Mouse (Mus musculus) hindbrain, embryonic 16.5 days (tissue): Measurements from ENCODE around the gene Gm3532. TPM values are rescaled to one million over a fixed set of nuclear protein-coding genes. Genes with fewer than 3 reads are reported as not detected.
"Not testable (repeated sequence)": the region's sequence is repeated elsewhere in the genome, so short reads cannot be mapped to it uniquely, and the experiment has no call there.

ENCODE experiments used
- ATAC-seq: fragments of 200-750 bp; cut with Nextera tagmentation; 2 replicates; pipeline ENCODE4 v1.8.0; 2017; ENCODE audit warnings: moderate TSS enrichment, moderate library complexity
- H3K27ac ChIP-seq: fragments of 300-500 bp; sonication (generic); 2 replicates; pipeline ENCODE4 v1.5.1; 2014; ENCODE audit warnings: low read depth, mild to moderate bottlenecking, control low read depth, low read length, moderate library complexity
- H3K27me3 ChIP-seq: fragments of 300-500 bp; sonication (generic); replicated peaks from 2 replicates; pipeline ENCODE4 v1.6.1; 2014; ENCODE audit warnings: low read length; ENCODE audit not compliant: control insufficient read depth, insufficient read depth
- H3K36me3 ChIP-seq: fragments of 300-500 bp; sonication (generic); 2 replicates; pipeline ENCODE4 v1.6.1; 2014; ENCODE audit warnings: mild to moderate bottlenecking, low read length, moderate library complexity, mixed read lengths; ENCODE audit not compliant: control insufficient read depth, insufficient read depth
- H3K4me1 ChIP-seq: fragments of 300-500 bp; sonication (generic); 2 replicates; pipeline ENCODE4 v1.6.1; 2014; ENCODE audit warnings: low read depth, low read length; ENCODE audit not compliant: control insufficient read depth, insufficient read depth
- H3K4me2 ChIP-seq: fragments of 300-500 bp; sonication (generic); 2 replicates; pipeline ENCODE4 v1.6.1; 2014; ENCODE audit warnings: mild to moderate bottlenecking, low read length, control low read depth, moderate library complexity
- H3K4me3 ChIP-seq: fragments of 300-500 bp; sonication (generic); 2 replicates; pipeline ENCODE4 v1.5.1; 2014; ENCODE audit warnings: mild to moderate bottlenecking, low read length, control low read depth, moderate library complexity
- H3K9ac ChIP-seq: fragments of 300-500 bp; sonication (generic); 2 replicates; pipeline ENCODE4 v1.6.1; 2014; ENCODE audit warnings: low read depth, mild to moderate bottlenecking, control low read depth, low read length, moderate library complexity
- H3K9me3 ChIP-seq: fragments of 300-500 bp; sonication (generic); 2 replicates; pipeline ENCODE4 v1.6.1; 2014; ENCODE audit warnings: mild to moderate bottlenecking, low read length, moderate library complexity; ENCODE audit not compliant: control insufficient read depth
- WGBS: fragments of 180-500 bp; shearing (Covaris S2); extraction: QIAGEN DNeasy Blood & Tissue Kit; methylation state at CpG from one replicate; pipeline ENCODE4 v1.1.7; 2014; 5-methylcytosine and 5-hydroxymethylcytosine counted together
- polyA plus RNA-seq: library from polyadenylated mRNA; unstranded; fragments of >200 nt; fragmentation: Nextera tagmentation; extraction: Ambion mirVana; gene quantifications from 2 replicates; pipeline ENCODE4 v1.2.1, GENCODE M21; 2015

The Gm3532 gene
- 0.14 TPM in 1 of 2 replicates, not detected in the other for polyA plus RNA-seq

DNA sequence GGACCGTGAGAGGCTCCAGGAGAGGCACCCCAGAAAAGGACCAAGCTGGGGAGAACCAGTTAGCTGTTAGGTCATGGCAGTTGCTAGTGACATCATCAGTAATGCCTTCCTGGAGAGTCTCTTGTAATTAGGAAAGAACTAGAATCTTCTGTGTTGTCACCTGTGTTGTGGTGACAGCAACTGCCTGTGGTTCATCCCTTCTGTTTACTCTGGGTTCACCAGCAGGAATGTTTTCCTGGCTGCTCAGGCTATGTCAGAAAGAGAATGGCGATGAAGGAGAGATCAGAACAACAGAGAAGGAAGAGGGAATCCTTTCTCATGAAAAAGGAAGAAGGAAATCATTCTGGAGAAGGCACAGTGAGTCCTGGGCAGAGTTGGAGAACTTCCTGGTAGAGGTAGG is at the start of gene Gm3532:
Gene Gm3532, plus strand, starts transcription at position 301 of the 400 bp plus-strand sequence.
- not testable (repeated sequence) for H3K27me3 ChIP-seq, H3K4me2 ChIP-seq, H3K9me3 ChIP-seq, H3K27ac ChIP-seq, H3K9ac ChIP-seq, H3K4me3 ChIP-seq, ATAC-seq, H3K4me1 ChIP-seq, H3K36me3 ChIP-seq
- WGBS, result no CpG with 5 or more reads among the region's 2 CpGs

DNA sequence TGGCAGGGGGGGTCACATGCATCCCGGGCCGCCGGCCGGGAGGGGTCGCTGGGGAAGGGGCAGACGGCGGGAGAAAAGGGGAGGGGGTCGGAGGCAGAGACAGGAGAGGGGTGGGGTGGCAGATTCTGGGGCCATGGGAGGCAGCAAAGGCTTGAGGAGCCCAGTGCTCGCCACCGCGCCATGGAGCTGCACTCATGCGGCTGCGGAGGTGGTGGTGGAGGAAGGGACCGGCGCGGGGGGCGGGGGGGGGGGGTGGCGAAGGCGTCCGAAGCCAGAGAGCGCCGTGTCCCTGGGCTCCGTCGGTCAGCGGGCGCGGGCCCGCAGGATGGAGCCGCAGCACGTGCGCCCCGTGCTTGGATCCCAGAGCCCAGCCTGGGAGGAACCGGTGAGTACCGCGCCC is 36.9 kb upstream of the Gm3532 start, which contains the start of gene Gm3488:
Gene Gm3488, plus strand, starts transcription at position 301 of the 400 bp plus-strand sequence.
- no CpG with 5 or more reads among the region's 35 CpGs for WGBS
- not testable (repeated sequence) for H3K9me3 ChIP-seq, H3K4me2 ChIP-seq, H3K27me3 ChIP-seq, H3K9ac ChIP-seq, H3K36me3 ChIP-seq, ATAC-seq, H3K27ac ChIP-seq, H3K4me3 ChIP-seq, H3K4me1 ChIP-seq

Other genes with a start within 250 kb of the Gm3532 start
- not detected in 2 replicates for gene Gm3542, start 203.6 kb upstream of the Gm3532 start, polyA plus RNA-seq
- gene Gm3500, start 149.4 kb upstream of the Gm3532 start, polyA plus RNA-seq, result 0.49 and 2.0 TPM in 2 replicates
- 3.1 and 3.3 TPM in 2 replicates for gene Gm3194, start 83.0 kb upstream of the Gm3532 start, polyA plus RNA-seq
- gene Gm8246, start 60.7 kb upstream of the Gm3532 start, polyA plus RNA-seq, result not detected in 2 replicates
- gene Gm3187, start 54.3 kb upstream of the Gm3532 start, polyA plus RNA-seq, result not detected in 2 replicates
- gene Gm3488, start 36.8 kb upstream of the Gm3532 start, polyA plus RNA-seq, result 17.8 and 19.4 TPM in 2 replicates
- not detected in 2 replicates for gene Gm8265, start 94.5 kb downstream of the Gm3532 start, polyA plus RNA-seq
- not detected in 2 replicates for gene Gm9603, start 149.0 kb downstream of the Gm3532 start, polyA plus RNA-seq
- 1.1 and 2.7 TPM in 2 replicates for gene Gm3373, start 203.1 kb downstream of the Gm3532 start, polyA plus RNA-seq